Mouse (Mus musculus) layer of hippocampus, adult 18-20 months (tissue): ENCODE measurements around the gene Catsper2. TPM values are rescaled to one million over a fixed set of nuclear protein-coding genes. Genes with fewer than 3 reads are reported as not detected.

Experiments
- DNase-seq, 2 experiments: peaks; one replicate each; pipeline ENCODE4 v3.0.0; 2022; ENCODE audit warnings: low spot score in 2 of 2
- long read RNA-seq: library from polyadenylated mRNA; stranded (forward); transcript quantifications from one replicate; pipeline ENCODE4 v2.0.0, GENCODE M21; 2021
- total RNA-seq, 2 experiments: library from RNA; stranded (reverse); gene quantifications; 2 replicates each; pipeline ENCODE4 v1.2.3; 2021

The Catsper2 gene
- total RNA-seq = 1 to 10 TPM; 3.4 to 4.6 TPM
- long read RNA-seq, partial matches to known transcripts = 0 of 3 reads
- long read RNA-seq, other reads (novel, unspliced or antisense) = 3 of 3 reads

- DNase-seq = peak; percentile 96 to 97
These were observed at the start of gene Catsper2, which contains the start of gene Pdia3 for GRCm38 (mm10) chr2:121413387-121414042. Catsper2 (minus strand) TSS chr2:121413792. Pdia3 (plus strand) TSS chr2:121413775.

GRCm38 (mm10) chr2:121460071-121460470 lies 46.5 kb upstream of the Catsper2 start:
- no peak for DNase-seq

GRCm38 (mm10) chr2:121456692-121457642 lies 43.4 kb upstream of the Catsper2 start, which contains the start of gene Serinc4:
Serinc4 (minus strand) TSS chr2:121456781.
- peak; percentile 79 to 85 for DNase-seq

GRCm38 (mm10) chr2:121455534-121455933 lies 41.9 kb upstream of the Catsper2 start:
- DNase-seq = no peak

GRCm38 (mm10) chr2:121453917-121454316 lies 40.3 kb upstream of the Catsper2 start:
- DNase-seq = no peak

- DNase-seq = no peak
These were observed 39.4 kb upstream of the Catsper2 start, which contains the start of gene Hypk for GRCm38 (mm10) chr2:121452990-121453389. Hypk (plus strand) TSS chr2:121453290.

- no peak for DNase-seq
These were observed 38.8 kb upstream of the Catsper2 start for GRCm38 (mm10) chr2:121452361-121452760.

GRCm38 (mm10) chr2:121450093-121450492 lies 36.5 kb upstream of the Catsper2 start:
- DNase-seq = no peak

GRCm38 (mm10) chr2:121449545-121450011 lies 36.0 kb upstream of the Catsper2 start:
- no peak for DNase-seq

- peak; percentile 99 for DNase-seq
These were observed 35.3 kb upstream of the Catsper2 start, which contains the start of gene Serf2 for GRCm38 (mm10) chr2:121448739-121449535. Serf2 (plus strand) TSS chr2:121449195.

GRCm38 (mm10) chr2:121448136-121448535 lies 34.5 kb upstream of the Catsper2 start:
- DNase-seq = peak in 1 of 2 experiments; percentile 62

GRCm38 (mm10) chr2:121447006-121447405 lies 33.4 kb upstream of the Catsper2 start:
- DNase-seq = no peak

GRCm38 (mm10) chr2:121446506-121446905 lies 32.9 kb upstream of the Catsper2 start:
- no peak for DNase-seq

GRCm38 (mm10) chr2:121445117-121445516 lies 31.5 kb upstream of the Catsper2 start:
- no peak for DNase-seq

- DNase-seq = no peak
These were observed 30.6 kb upstream of the Catsper2 start, which contains the start of gene Ell3 for GRCm38 (mm10) chr2:121444178-121444577. Ell3 (minus strand) TSS chr2:121444278.

- no peak for DNase-seq
These were observed 29.4 kb upstream of the Catsper2 start for GRCm38 (mm10) chr2:121443068-121443349.

- DNase-seq = no peak
These were observed 28.9 kb upstream of the Catsper2 start for GRCm38 (mm10) chr2:121442259-121443067.

GRCm38 (mm10) chr2:121441800-121442199 lies 28.2 kb upstream of the Catsper2 start:
- DNase-seq = no peak

GRCm38 (mm10) chr2:121440834-121441605 lies 27.4 kb upstream of the Catsper2 start:
- no peak for DNase-seq
